Mouse (Mus musculus): Measurements from ENCODE around the gene Gm11639. TPM values are rescaled to one million over a fixed set of nuclear protein-coding genes. Genes with fewer than 3 reads are reported as not detected.

Gene Gm11639
- under 1 TPM; 0.27 to 0.35 TPM for total RNA-seq (2021)

- no peak for DNase-seq
Observed at GRCm38 (mm10) chr11:104685548-104685947, at the start of gene Gm11639. TSS of gene Gm11639 (plus strand) at chr11:104685707.

DNA sequence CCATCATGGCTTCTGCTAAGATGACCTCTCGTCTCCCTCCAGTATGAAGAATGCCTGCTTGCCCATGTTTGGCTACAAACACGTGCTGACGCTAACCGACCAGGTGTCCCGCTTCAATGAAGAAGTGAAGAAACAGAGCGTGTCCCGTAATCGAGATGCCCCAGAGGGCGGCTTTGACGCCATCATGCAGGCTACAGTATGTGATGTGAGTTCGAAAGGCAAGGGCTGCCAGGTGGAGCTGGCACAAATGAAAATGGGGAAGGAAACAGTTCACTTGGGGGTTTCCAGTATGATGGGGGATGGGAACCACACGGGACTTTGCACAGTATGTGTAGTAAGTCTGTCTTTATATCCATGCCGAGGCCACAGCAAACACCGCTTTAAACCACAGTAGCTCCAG, 48.5 kb upstream of the Gm11639 start:
- DNase-seq = no peak

- DNase-seq = no peak
Observed at GRCm38 (mm10) chr11:104638006-104638405, 47.5 kb upstream of the Gm11639 start.

DNA sequence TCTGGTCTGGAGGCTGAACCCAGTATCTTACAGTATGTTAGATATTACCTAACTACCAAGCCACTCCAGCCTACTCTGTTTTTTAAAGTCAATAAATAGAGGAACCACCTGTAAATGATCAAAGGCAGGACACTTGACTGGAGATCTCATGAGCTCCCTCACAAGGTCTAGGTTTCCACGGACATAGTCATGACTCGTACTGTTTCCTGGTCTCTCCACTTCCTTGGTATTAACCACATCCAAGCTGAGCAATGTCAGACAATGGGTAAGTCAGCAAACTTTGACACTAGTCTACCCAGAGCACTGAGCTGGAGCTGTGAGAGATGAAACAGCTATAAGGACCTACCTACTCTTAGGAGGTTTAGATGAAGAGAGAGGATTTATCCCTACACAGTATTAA, 46.6 kb upstream of the Gm11639 start:
- no peak for DNase-seq

DNA sequence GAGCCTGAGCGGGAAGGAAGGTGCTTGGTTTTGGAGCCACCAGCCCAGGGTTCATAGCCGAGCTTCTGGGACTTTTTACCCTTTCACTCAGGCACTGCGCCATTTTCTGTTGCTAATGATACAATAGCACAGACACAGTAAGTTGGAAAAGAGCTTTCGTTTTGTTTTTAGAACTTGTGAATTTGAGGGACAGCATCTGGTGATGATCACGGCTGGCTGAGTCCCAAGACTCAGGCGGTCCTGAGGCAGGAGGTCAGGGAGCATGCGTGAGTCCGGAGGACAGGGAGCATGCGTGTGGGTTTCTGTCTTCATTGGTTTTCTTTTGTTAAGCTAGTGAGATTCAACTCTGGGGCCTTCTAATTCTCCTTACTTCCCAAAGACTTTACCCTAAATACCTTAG, 45.9 kb upstream of the Gm11639 start:
- no peak for DNase-seq

GRCm38 (mm10) chr11:104640894-104641293, 44.6 kb upstream of the Gm11639 start:
- DNase-seq = no peak

- no peak for DNase-seq
Observed at GRCm38 (mm10) chr11:104643236-104643635, 42.3 kb upstream of the Gm11639 start.

- no peak for DNase-seq
Observed at GRCm38 (mm10) chr11:104645402-104645801, 40.1 kb upstream of the Gm11639 start.

- DNase-seq = no peak
Observed at GRCm38 (mm10) chr11:104646173-104646572, 39.3 kb upstream of the Gm11639 start.

GRCm38 (mm10) chr11:104646611-104647010, 38.9 kb upstream of the Gm11639 start:
- DNase-seq = no peak

DNA sequence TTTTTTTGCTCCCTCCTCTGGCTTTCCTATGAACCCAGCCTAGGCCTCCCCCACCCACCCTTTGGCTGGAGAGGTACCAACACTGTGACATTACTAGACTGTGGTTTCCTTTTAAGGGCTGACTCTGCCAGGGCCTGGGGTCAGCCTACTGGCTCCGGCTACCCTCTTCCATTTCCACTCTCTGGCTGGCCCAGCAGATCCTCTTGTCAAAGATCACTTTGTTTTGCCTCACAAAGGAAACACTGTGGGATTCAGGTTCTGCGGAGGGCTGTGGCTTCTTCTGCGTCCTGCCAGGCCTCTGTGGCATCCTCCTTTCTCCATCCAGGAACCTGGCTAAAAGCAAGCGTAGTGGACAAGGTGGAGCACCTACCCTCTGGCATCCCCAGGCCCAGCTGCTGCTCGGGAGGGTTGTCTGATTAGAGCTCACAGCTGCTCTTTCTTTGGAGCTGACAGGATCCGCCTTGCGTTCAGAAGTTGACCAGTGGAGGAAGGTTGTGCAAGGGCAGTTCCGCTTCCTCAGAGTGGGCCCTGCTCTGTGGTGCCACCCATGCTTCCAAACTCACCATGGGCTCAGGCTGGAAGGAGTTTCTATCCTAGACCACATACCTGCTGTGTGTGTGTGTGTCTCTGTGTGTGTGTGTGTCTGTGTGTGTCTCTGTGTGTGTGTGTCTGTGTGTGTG, 38.2 kb upstream of the Gm11639 start:
- no peak for DNase-seq

DNA sequence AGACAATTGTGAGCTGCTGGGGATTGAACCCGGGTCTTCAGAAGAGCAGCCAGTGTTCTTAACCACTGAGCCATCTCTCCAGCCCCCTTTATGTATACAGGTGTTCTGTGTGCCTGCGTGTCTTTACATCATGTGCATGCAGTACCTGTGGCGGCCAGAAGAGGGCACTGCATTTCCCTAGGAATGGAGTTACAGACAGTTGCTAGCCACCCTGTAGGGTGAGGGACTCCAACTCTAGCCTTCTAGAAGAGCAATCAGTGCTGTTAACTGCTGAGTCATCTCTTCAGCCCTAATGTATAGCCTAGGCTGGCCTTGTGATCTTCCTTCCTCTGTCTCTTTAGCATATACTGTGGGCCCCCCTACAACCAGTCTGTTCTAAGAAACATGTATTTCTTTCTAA, 36.9 kb upstream of the Gm11639 start:
- DNase-seq = no peak

DNA sequence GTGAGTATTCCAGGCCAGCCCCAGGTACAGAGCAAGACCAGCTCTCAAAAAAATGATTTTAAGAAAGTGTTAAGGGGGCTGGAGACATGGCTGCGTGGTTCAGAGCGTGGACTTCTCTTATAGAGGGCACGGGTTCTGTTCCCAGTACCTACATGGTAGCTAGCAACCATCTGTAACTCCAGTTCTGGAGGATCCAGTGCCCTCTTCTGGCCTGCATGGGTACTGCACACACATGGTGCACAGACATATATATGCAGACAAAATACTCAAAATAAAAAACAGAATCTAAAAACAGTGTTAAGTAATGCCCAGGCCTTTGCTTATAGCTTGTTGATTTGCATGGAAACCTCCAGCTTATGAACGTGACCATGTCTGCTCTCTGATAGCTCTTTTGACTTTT, 24.9 kb upstream of the Gm11639 start:
- DNase-seq = no peak

DNA sequence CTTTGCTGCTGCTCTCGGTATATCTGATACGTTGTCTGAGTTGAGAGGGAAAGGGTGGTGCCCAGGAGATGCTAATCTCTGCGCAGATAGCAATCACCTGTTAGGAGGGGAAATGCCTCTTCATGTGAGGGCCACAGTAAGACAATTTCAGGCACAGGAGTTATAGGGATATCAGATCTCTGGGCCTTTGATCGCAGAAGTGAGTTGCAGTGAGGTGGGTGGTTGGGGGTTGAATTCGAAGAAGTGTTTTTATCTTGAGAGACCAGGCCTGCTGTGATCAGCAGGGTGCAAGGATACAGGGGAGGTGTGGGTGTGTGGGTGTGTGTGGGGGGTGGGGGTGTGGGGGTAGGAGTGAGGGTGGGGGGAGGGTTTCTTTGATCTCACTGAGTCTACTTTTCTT, 24.4 kb upstream of the Gm11639 start:
- no peak for DNase-seq

DNA sequence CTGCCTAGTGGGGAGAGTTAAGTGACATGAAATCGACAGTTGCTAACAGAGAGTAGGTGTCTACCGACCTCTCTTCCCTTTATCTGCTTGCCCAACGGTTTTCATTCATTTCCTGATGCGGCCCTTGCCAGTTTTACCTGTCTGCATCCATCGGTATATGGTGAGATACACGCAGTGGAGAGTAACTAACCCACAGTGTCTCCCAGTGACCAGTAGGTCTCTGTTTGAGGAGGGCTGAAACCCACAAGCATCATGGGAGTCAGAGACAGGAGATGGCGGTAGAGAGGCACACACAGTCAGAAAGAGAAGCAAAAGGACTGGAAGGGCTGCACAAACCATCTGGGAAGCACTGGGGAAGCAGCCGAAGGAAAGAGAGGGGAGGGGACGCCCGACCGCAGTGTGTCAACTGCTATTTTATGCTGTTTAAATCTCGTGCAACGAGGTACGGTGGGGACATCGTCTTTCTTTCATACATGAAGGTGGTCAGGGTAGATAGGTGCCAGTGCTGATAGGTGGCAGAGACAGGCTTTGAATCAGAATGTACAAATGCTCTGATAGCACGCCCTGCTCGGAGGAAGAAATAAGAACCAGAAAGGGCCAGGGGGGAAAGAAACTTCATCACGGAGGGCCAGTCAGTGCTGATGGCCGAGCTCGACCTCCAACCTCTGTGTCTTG, 23.8 kb upstream of the Gm11639 start:
- DNase-seq = peak; percentile 14 to 30

DNA sequence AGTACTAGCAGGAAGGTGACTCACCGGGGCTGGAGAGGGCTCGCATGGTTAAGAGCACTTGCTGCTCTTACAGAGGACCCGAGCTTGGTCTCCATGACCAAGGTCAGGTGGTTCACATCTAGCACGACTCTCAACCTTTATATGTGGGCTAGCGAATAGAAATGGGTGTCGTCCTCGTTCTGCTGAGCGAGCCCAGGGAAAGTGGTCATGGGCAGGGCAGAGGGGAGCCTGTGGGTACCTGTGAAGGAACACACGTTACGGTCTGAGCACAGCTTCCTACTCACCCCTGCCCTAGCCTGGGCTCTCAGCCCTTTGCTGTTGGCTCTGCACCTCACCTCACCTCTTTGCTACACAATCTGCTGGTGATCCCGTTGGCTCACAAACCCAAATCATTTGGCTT, 22.9 kb upstream of the Gm11639 start:
- no peak for DNase-seq

DNA sequence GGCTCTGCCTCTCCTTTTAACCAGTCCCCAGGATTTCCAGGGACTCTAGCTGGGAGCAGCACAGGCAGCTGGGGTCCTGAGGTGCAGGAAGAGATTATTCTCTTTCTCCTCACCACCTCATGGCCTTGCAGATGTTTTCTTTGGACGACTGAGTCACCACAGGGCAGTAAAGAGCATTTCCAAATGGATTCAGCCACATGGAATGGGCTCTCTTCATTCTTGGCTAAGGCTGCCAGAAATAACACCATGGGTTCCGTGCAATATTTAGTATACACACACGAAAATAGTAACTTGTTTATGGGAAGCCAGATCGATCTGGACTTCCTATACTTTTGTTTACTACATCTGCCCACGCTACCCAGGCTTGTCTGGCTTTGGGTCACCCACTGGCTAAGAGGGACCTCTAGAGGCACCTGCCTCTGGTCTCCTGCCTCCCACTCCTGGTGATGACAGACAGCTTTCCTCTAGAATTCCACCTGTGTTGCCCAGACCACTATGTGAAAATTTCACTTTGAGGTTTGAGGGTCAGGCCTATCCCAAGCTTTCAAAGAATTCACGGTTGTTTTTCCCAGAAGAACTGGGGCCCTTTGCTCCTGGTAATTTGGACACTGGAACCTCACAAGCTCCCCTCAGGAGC, 22.1 kb upstream of the Gm11639 start:
- no peak for DNase-seq

DNA sequence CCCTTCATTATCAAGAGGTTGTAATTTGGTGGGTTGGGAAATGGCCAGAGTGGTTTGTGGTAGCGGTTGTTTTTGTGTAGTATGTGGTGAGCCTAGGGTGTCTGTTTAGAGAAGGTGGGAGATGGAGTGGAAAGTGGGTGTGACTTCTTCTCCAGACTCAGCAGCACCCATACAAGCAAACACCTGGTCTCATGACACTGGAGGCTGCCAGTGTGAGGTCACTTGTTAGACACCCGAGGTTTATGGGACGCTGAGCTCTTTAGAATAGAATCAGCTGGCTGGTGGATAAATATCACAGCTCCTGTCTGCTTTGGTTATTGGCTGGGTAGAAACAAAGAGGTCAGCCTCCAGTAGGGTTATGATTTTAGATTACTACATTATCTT, 21.6 kb upstream of the Gm11639 start:
- no peak for DNase-seq

GRCm38 (mm10) chr11:104664441-104664840, 21.1 kb upstream of the Gm11639 start:
- no peak for DNase-seq

DNA sequence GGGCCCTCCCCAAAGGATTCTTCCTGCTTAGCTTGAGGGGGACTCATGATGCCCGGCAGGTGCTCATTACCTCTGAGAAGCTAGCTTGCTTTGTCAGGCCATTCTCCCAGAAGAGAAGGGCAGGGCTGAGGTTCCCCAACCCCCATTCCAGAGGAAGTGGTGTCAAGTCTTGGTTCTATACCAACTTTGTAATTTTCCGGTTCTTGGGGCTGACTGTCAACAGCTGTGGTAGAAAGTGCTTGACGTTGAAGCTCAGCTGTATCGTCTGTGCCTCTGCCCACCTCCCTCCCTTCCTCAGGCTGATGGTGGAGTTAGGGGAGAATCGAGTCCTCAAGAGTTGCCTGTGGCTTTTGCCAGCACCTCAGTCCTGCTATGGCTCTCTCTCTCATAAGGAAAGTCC, 18.1 kb upstream of the Gm11639 start:
- no peak for DNase-seq

DNA sequence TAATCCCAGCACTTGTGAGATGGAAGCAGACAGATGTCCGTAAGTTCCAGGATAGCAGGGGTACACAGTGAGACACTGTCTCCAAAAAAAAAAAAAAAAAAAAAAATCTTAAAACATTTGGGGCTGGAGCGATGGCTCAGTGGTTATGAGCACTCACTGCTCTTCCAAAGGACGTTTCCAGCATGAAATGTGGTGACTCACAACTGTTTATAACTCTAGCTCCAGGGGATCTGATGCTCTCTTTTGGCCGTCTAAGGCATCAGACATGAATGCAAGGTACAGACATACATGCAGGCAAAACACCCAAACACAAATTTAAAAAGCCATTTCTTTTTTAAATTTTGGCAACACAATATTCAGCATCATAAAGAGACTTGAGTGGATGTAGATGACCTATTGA, 12.1 kb upstream of the Gm11639 start:
- no peak for DNase-seq

GRCm38 (mm10) chr11:104674768-104675167, 10.7 kb upstream of the Gm11639 start:
- no peak for DNase-seq

DNA sequence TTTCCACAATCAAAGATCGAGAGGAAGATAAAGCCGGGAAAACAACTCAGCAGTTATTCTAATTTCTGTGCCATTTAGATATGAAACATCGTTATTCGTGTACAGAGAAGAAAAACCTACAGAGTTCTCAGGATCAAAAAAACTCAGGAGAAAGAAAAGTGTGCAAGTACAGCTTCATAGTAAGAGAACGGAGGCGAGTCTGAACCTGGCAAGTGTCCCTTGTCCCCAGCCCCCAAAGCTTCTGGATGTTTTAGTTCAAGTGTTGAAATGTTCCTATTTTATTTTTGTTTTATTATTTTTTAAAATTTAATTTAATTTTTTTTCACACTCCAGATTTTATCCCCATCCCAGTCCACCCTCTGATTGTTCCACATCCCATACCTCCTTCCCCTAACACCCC, 7.7 kb downstream of the Gm11639 start:
- DNase-seq = peak; percentile 22 to 34

GRCm38 (mm10) chr11:104704097-104704496, 18.6 kb downstream of the Gm11639 start:
- no peak for DNase-seq

Data from layer of hippocampus, postnatal 36 days (tissue).